Mouse (Mus musculus) small intestine, adult 10 weeks (tissue): ENCODE measurements around the gene Caps2. TPM values are rescaled to one million over a fixed set of nuclear protein-coding genes. Genes with fewer than 3 reads are reported as not detected.

ENCODE experiments used
- polyA plus RNA-seq: library from polyadenylated mRNA; stranded (reverse); fragments of 350-450 nt; fragmentation: Illumina TruSeq; extraction: RNeasy Lipid Tissue Mini Kit (QIAGEN cat#74804); gene quantifications from one replicate; pipeline ENCODE4 v1.2.3, GENCODE M21; 2014; ENCODE audit warnings: low replicate concordance

Caps2 gene
- 0.15 TPM for polyA plus RNA-seq

GRCm38 (mm10) chr10:112163168-112163766, at the start of gene Caps2:
Gene Caps2, plus strand, starts transcription at chr10:112163621.

GRCm38 (mm10) chr10:112159882-112160560, 3.4 kb upstream of the Caps2 start, which contains the start of gene Glipr1l3:
Gene Glipr1l3, minus strand, starts transcription at chr10:112160327.

Other genes starting within 250 kb of the Caps2 start
- gene Krr1, start 191.0 kb upstream of the Caps2 start, polyA plus RNA-seq, result 32.1 TPM
- 28.5 TPM for gene Glipr1, start 161.0 kb upstream of the Caps2 start, polyA plus RNA-seq
- gene Glipr1l1, start 103.4 kb upstream of the Caps2 start, polyA plus RNA-seq, result not detected
- not detected for gene Glipr1l2, start 80.3 kb upstream of the Caps2 start, polyA plus RNA-seq
- not detected for gene Glipr1l3, start 3.3 kb upstream of the Caps2 start, polyA plus RNA-seq
- gene Kcnc2, start 107.5 kb downstream of the Caps2 start, polyA plus RNA-seq, result 0.52 TPM